Mouse (Mus musculus) olfactory bulb, adult 2 months (tissue): ENCODE measurements around the gene Pou2f3. TPM values are rescaled to one million over a fixed set of nuclear protein-coding genes. Genes with fewer than 3 reads are reported as not detected.
A peak's percentile ranks its signal among the peaks of the same experiment; 100 is the strongest.

Experiments used
- H3K27ac ChIP-seq: fragments of 200-500 bp; 2 replicates; pipeline ENCODE4 v1.5.1; 2012; ENCODE audit warnings: low read depth, low read length; ENCODE audit not compliant: insufficient read depth
- H3K4me1 ChIP-seq: fragments of 200-500 bp; 2 replicates; pipeline ENCODE4 v1.6.1; 2012; ENCODE audit warnings: low read length; ENCODE audit not compliant: control insufficient read depth, insufficient read depth
- H3K4me3 ChIP-seq: fragments of 200-500 bp; 2 replicates; pipeline ENCODE4 v1.5.1; 2012; ENCODE audit warnings: mild to moderate bottlenecking, low read depth, low read length, moderate library complexity; ENCODE audit not compliant: insufficient read depth
- CTCF ChIP-seq: fragments of 200-500 bp; IDR thresholded peaks from 2 replicates; pipeline ENCODE4 v1.5.1; 2012; ENCODE audit warnings: low read depth, mild to moderate bottlenecking, low read length, moderate library complexity; ENCODE audit not compliant: insufficient read depth
- POLR2A ChIP-seq: fragments of 200-500 bp; IDR thresholded peaks from 2 replicates; pipeline ENCODE4 v1.6.1; 2012; ENCODE audit warnings: mild to moderate bottlenecking, low read depth, low read length, moderate library complexity; ENCODE audit not compliant: insufficient read depth
- WGBS: fragments of 180-500 bp; shearing (Covaris S2); methylation state at CpG from one replicate; pipeline ENCODE4 v1.1.7; 2018; 5-methylcytosine and 5-hydroxymethylcytosine counted together
- polyA plus RNA-seq: library from polyadenylated mRNA; stranded (reverse); fragments of >200 nt; gene quantifications from 2 replicates; pipeline ENCODE4 v1.2.4, GENCODE M21; 2012; ENCODE audit warnings: low replicate concordance; ENCODE audit not compliant: missing spikeins, insufficient read depth, insufficient read length

The Pou2f3 gene
- polyA plus RNA-seq, result not detected in 2 replicates

- no peak for TF ChIP-seq CTCF
- TF ChIP-seq POLR2A, result no peak
- 35% methylated on average over 13 of the region's 13 CpGs for WGBS
- Histone ChIP-seq H3K4me3 (no peak within 1 kb of the TSS), H3K4me1 (peaks cover 12% of the 10 kb centered on the region), H3K27ac (no peak within 1 kb of the TSS)
These were observed at the start of gene Pou2f3 for GRCm38 (mm10) chr9:43210190-43210682. Pou2f3 (minus strand) TSS chr9:43210369.

- Histone ChIP-seq H3K27ac (0 out of 2 replicates have a peak overlapping the region, but pooled peaks have one; percentile 15), H3K4me3 (no peak overlapping the region), H3K4me1 (peaks cover 5% of the 10 kb centered on the region; the same call in 1 of the 2 replicates)
- TF ChIP-seq CTCF (no peak), POLR2A (no peak)
- WGBS, result 64% methylated on average over 5 of the region's 5 CpGs
These were observed 43.1 kb upstream of the Pou2f3 start for GRCm38 (mm10) chr9:43253271-43253681.

DNA sequence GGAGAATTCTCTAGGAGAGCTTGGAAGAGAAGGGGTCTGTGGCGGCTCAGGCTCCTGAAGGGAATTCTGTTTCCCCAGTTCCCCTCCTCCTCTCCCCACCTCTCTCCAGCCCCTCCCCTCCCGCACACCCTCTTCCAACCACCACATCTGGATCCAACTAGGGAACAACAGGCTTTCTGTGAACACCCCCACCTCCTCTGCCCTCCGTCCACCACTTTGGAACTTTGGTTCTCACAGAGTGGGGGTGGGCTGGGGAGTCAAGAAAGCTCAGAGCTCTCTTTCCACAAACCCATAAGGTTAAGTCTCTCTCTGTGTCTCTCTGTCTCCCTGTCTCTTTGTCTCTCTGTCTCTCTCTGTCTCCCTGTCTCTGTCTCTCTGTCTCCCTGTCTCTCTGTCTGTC, 42.6 kb upstream of the Pou2f3 start:
- 81% methylated on average over 3 of the region's 3 CpGs for WGBS
- Histone ChIP-seq H3K27ac (0 out of 2 replicates have a peak overlapping the region, but pooled peaks have one; percentile 15), H3K4me1 (peaks cover 5% of the 10 kb centered on the region; the same call in 1 of the 2 replicates), H3K4me3 (no peak overlapping the region)
- TF ChIP-seq POLR2A (no peak), CTCF (no peak)

DNA sequence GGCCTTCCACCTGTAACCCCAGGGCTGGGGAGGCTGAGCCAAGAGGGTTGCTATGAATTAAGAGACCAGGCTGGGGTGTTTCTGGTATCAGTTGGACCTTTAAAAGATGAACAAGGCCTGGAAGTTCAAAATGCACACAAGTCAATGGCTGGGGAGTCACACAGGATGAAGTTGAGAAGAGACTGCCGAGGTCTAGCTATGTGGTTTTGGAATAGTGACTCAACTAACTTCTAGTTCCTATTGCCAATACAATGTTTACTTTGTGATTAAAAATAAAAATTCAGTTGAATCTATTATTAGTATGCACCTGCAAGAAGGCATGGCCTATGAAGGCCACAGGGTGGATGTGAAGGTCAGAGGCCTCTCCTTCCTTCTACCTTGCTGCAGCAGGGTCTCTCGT, 41.6 kb upstream of the Pou2f3 start:
- TF ChIP-seq POLR2A, result no peak
- no peak for TF ChIP-seq CTCF
- peaks cover 5% of the 10 kb centered on the region; the same call in 1 of the 2 replicates for H3K4me1 ChIP-seq
- 88% methylated on average over 2 of the region's 2 CpGs for WGBS
- no peak overlapping the region for H3K27ac ChIP-seq
- no peak overlapping the region for H3K4me3 ChIP-seq

DNA sequence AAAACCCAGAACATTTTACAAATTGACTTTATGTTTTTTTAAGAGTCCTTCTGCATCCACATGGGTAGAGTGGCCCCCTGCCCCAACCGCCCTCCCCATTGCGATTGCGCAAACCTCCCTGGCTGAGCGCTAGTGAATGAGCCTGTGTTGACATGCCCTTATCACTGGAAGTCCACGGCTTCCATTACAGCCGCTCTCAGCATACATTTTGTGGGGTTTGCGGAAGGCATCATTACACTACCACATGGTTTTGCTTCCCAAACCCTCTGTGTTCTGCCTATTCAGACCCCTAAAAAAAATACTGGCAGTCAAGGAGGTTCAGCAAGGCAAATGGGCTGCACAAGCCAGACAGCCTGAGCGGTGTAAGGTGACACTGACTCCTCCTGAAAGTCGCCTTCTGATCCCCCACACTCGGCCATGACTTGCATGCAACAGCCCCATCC, 36.6 kb upstream of the Pou2f3 start:
- no peak for TF ChIP-seq POLR2A
- TF ChIP-seq CTCF, result no peak
- H3K27ac ChIP-seq, result no peak overlapping the region
- 74% methylated on average over 10 of the region's 10 CpGs for WGBS
- no peak overlapping the region for H3K4me3 ChIP-seq
- H3K4me1 ChIP-seq, result no peaks in the 10 kb centered on the region

DNA sequence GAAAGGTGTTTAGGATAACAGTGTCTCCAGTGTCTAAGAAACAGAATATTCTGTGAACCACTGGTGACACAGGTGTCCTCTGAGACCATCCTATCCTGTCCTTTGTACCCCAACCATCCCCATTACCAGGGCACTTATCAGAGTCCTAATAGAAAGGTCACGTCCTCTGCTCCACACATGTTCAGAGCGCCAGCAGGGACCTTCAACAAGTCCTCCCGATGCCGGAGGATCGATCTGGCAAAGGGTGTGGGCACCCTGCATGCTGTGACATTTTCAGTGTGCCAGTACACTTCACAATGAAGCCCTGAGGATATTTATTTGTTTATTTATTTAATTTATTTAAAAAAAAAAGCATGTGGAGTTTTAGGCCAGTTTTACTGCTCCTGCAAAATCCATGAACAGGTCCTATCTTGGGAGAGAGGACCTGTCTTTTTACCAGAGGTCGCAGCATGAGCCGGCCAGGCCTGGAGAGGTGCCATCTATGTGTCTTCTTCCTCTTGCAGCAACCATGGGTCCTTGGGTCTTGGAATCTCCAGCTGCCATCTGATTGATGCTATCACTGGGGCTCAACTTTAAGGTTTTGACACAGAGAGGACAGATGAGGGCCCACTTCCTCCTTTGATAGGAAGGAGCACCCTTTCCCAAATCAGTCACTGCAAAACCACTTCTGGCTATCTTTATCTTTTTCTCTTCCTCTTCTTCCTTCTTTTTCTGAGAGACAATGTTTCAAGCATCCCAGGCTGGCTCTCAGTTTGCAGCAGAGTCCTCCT, 35.8 kb upstream of the Pou2f3 start:
- TF ChIP-seq CTCF (no peak), POLR2A (no peak)
- WGBS, result 92% methylated on average over 7 of the region's 7 CpGs

DNA sequence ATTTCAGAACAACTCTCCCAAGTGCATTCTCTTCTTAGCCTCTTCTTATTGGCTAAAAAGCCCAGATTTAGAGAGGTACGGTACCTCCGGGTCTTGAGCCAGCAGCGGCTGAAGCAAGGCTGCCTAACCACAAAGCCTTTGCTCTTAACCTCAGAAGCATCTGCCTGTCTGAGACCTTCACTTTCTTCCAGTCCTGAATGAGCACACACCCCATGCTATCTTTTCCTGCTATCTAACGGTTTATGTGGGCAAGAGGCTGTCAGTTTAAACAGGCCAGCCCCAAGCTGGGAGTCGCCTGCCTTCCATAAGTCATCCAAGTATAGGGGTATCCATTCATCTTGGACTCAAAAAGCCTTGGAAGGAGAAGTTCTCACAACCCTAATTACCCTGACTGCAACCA, 32.3 kb upstream of the Pou2f3 start:
- Histone ChIP-seq H3K4me3 (no peak overlapping the region), H3K27ac (no peak overlapping the region), H3K4me1 (peaks cover 10% of the 10 kb centered on the region; the same call in 1 of the 2 replicates)
- TF ChIP-seq CTCF (no peak), POLR2A (no peak)
- WGBS, result 94% methylated on average over 5 of the region's 5 CpGs

More for the DNA sequence above, 35.8 kb upstream of the Pou2f3 start:
- Histone ChIP-seq H3K27ac (no peak overlapping the region), H3K4me3 (no peak overlapping the region), H3K4me1 (no peaks in the 10 kb centered on the region)

DNA sequence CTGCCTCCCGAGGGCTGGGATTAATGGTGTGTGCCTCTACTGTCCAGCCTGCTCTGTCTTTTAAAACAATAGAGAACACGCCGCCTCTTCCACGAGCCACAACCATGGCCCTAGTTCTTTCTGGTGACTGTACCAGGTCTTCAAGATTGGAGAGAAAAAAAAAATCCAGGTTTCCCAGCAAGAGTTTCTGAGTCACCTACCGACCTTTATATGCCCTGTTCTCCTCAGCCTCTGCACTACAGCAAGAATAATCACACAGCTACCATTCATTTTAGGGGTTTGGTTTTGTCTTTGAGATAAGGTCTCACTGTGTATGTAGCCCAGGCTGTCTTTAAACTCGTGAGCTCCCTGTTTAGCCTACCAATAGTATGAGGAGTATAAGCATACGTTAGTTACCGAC, 31.8 kb upstream of the Pou2f3 start:
- H3K27ac ChIP-seq, result no peak overlapping the region
- TF ChIP-seq POLR2A, result no peak
- no peak for TF ChIP-seq CTCF
- H3K4me3 ChIP-seq, result no peak overlapping the region
- H3K4me1 ChIP-seq, result peaks cover 10% of the 10 kb centered on the region; the same call in 1 of the 2 replicates
- 92% methylated on average over 8 of the region's 8 CpGs for WGBS

GRCm38 (mm10) chr9:43241291-43241690, 31.1 kb upstream of the Pou2f3 start:
- no peak for TF ChIP-seq CTCF
- TF ChIP-seq POLR2A, result no peak
- Histone ChIP-seq H3K27ac (no peak overlapping the region), H3K4me3 (no peak overlapping the region), H3K4me1 (peaks cover 10% of the 10 kb centered on the region; the same call in 1 of the 2 replicates)
- WGBS, result 63% methylated on average over 4 of the region's 4 CpGs
